Mouse (Mus musculus) cerebellum, adult 2 months (tissue): ENCODE measurements around the gene Dab2ip.

Source experiments
- CTCF ChIP-seq: fragments of 200-500 bp; IDR thresholded peaks from 2 replicates; pipeline ENCODE4 v1.5.1; 2011; ENCODE audit warnings: low read depth, mild to moderate bottlenecking, control low read depth, low read length, moderate library complexity, borderline replicate concordance; ENCODE audit not compliant: insufficient read depth
- POLR2A ChIP-seq: fragments of 200-500 bp; IDR thresholded peaks from 2 replicates; pipeline ENCODE4 v1.6.1; 2011; ENCODE audit warnings: low read length, control low read depth, borderline replicate concordance; ENCODE audit not compliant: insufficient read depth

GRCm38 (mm10) chr2:35526612-35527242 lies 31.3 kb upstream of the Dab2ip start:
- TF ChIP-seq POLR2A = no peak
- TF ChIP-seq CTCF = no peak
